Mouse (Mus musculus): ENCODE results near the gene Tcf3. TPM values are rescaled to one million over a fixed set of nuclear protein-coding genes. Genes with fewer than 3 reads are reported as not detected.

Tcf3 gene
- polyA plus RNA-seq, 1 experiment: 25.5 TPM

DNA sequence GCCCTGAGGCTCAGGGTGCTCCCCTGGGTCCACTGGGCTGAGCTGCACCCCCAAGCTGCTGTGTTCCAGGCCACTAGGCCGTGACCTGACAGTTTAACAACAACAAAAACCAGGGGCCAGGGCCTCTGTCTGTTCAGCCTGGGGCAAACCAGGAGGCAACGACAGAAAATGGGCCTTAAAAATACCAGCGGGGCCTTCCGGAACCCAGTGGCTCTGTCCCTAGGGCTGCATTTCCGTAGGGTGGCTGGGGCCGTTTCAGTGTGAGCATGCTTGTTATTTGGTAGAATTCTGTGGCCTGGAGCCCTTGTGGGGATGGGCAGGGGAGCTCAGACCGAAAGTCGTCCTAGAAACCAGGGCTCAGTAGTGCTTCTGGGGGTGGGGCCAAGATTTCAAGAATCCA, 3.6 kb downstream of the Tcf3 start:
- peaks cover 3% of the 10 kb centered on the region for H3K4me1 ChIP-seq (ENCODE audit: control insufficient read depth, insufficient read depth, low read length)
- no peak overlapping the region for H3K27ac ChIP-seq (ENCODE audit: insufficient read depth, low read depth, low read length)
- TF ChIP-seq POLR2A (IDR thresholded peaks at IDR 0.05; ENCODE audit: borderline replicate concordance, low read depth, low read length) (no peak), CTCF (IDR thresholded peaks at IDR 0.05; ENCODE audit: low read depth, low read length) (no peak)
- no peak overlapping the region for H3K4me3 ChIP-seq (ENCODE audit: insufficient read depth, low read length)

DNA sequence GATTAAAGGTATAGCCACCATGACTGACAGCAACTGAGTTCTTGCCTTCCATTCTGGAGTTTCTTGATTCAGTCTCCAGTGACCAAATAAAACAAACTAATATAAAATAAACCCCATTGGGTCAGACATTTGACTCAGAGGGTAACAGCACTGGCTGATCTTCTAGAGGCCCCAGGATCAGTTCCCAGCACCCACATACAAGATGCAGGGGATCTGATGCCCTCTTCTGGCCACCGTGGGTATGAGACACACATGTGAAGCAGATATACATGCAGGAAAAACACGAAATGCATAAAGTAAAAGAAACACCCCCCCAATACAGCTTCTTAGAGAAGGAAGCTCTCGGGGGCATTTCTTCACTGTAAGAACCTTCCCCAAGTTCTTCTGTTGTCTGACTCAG, 8.4 kb downstream of the Tcf3 start:
- Histone ChIP-seq H3K4me3 (ENCODE audit: insufficient read depth, low read length) (no peak overlapping the region), H3K4me1 (ENCODE audit: control insufficient read depth, insufficient read depth, low read length) (no peaks in the 10 kb centered on the region), H3K27ac (ENCODE audit: insufficient read depth, low read depth, low read length) (no peak overlapping the region)
- TF ChIP-seq CTCF (IDR thresholded peaks at IDR 0.05; ENCODE audit: low read depth, low read length): no peak
- no peak for TF ChIP-seq POLR2A (IDR thresholded peaks at IDR 0.05; ENCODE audit: borderline replicate concordance, low read depth, low read length)

GRCm38 (mm10) chr10:80423562-80423961, 9.9 kb downstream of the Tcf3 start:
- H3K4me1 ChIP-seq (ENCODE audit: control insufficient read depth, insufficient read depth, low read length): no peaks in the 10 kb centered on the region
- H3K4me3 ChIP-seq (ENCODE audit: insufficient read depth, low read length): no peak overlapping the region
- TF ChIP-seq POLR2A (IDR thresholded peaks at IDR 0.05; ENCODE audit: borderline replicate concordance, low read depth, low read length) (no peak), CTCF (IDR thresholded peaks at IDR 0.05; ENCODE audit: low read depth, low read length) (no peak)
- H3K27ac ChIP-seq (ENCODE audit: insufficient read depth, low read depth, low read length): no peak overlapping the region

DNA sequence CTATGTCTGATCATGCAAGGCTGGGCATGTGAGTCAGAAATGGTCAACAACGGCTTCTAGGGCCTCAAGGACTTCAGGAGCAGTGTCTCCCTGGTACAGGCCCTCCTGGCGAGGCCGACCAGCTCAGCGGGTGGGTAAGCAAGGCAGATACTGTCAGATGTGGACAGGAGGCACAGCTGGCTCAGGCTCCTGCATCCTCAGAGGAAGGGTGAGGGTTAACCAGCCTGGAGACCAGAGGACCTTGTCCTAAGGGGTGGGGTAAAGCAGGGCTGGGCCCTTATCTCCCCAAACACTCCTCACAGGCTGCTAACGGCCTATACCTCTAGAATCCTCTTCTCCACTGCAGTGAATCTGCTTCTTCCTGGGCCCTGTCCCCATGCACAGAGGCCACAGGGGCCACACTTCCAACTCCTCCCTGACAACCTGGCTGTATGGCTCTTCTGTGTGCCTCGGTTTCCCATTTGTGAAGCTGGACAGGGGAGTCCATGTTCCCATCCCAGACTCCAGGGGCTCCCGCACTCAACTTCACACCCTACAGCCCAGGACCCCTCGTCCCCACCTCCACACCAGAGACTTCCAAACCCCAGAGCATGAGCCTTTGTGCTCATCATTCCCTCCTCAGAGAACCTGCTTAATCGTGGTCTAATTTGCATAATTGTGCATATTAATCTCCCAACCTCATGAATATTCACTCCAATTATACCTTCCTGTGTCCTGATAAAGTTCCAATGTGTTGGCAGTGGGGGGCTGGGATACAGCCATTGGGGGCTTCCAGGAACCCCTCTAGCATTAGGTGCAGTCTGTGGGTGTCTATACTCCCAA, 11.6 kb downstream of the Tcf3 start:
- H3K4me3 ChIP-seq (ENCODE audit: insufficient read depth, low read length): no peak overlapping the region
- no peaks in the 10 kb centered on the region for H3K4me1 ChIP-seq (ENCODE audit: control insufficient read depth, insufficient read depth, low read length)
- TF ChIP-seq POLR2A (IDR thresholded peaks at IDR 0.05; ENCODE audit: borderline replicate concordance, low read depth, low read length) (no peak), CTCF (IDR thresholded peaks at IDR 0.05; ENCODE audit: low read depth, low read length) (no peak)
- no peak overlapping the region for H3K27ac ChIP-seq (ENCODE audit: insufficient read depth, low read depth, low read length)

DNA sequence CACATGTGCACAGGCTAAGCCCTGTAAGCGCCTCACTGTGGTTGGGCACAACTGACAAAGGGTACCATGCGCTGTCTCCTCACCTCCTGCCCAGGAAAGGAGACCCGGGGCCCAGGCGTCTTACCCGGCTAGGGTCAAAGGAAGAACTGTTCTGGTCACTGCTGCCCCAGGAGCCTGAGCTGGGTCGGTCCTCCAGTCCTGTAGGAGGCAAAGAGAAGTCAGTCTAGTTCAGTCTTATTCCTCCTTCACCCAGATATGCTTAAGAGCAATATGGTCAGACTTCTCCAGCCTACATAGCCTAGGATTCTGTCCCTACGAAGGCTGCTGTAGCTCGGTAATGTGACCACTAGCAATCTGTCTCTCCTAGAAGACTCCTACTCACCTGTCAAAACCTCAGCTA, 12.2 kb downstream of the Tcf3 start:
- Histone ChIP-seq H3K4me3 (ENCODE audit: insufficient read depth, low read length) (no peak overlapping the region), H3K27ac (ENCODE audit: insufficient read depth, low read depth, low read length) (no peak overlapping the region), H3K4me1 (ENCODE audit: control insufficient read depth, insufficient read depth, low read length) (no peaks in the 10 kb centered on the region)
- TF ChIP-seq CTCF (IDR thresholded peaks at IDR 0.05; ENCODE audit: low read depth, low read length): no peak
- no peak for TF ChIP-seq POLR2A (IDR thresholded peaks at IDR 0.05; ENCODE audit: borderline replicate concordance, low read depth, low read length)

DNA sequence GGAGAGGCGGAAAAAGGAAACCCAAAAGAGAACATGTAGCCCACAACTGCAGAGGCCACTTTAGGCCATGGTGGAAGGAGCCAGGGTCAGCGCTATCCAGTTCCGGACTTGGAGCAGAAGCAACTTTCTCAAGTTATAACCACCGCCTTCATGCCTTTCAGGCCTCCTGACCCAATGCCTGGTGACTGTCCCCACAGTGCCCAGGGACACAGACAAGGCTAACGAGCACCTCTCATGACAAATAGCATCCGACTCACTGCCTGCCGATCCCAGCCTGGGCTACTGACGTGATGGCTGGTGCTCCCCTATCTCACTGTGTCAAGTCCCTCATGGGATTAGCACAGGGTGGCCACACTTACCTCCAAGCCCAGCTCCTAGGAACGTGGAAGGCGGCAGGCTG, 12.7 kb downstream of the Tcf3 start:
- Histone ChIP-seq H3K4me3 (ENCODE audit: insufficient read depth, low read length) (no peak overlapping the region), H3K4me1 (ENCODE audit: control insufficient read depth, insufficient read depth, low read length) (no peaks in the 10 kb centered on the region), H3K27ac (ENCODE audit: insufficient read depth, low read depth, low read length) (no peak overlapping the region)
- TF ChIP-seq POLR2A (IDR thresholded peaks at IDR 0.05; ENCODE audit: borderline replicate concordance, low read depth, low read length): no peak
- TF ChIP-seq CTCF (IDR thresholded peaks at IDR 0.05; ENCODE audit: low read depth, low read length): no peak

GRCm38 (mm10) chr10:80419419-80419818, 14.0 kb downstream of the Tcf3 start:
- Histone ChIP-seq H3K4me3 (ENCODE audit: insufficient read depth, low read length) (no peak overlapping the region), H3K4me1 (ENCODE audit: control insufficient read depth, insufficient read depth, low read length) (no peaks in the 10 kb centered on the region), H3K27ac (ENCODE audit: insufficient read depth, low read depth, low read length) (no peak overlapping the region)
- TF ChIP-seq POLR2A (IDR thresholded peaks at IDR 0.05; ENCODE audit: borderline replicate concordance, low read depth, low read length) (no peak), CTCF (IDR thresholded peaks at IDR 0.05; ENCODE audit: low read depth, low read length) (no peak)

- no peak for TF ChIP-seq POLR2A (IDR thresholded peaks at IDR 0.05; ENCODE audit: borderline replicate concordance, low read depth, low read length)
- no peak for TF ChIP-seq CTCF (IDR thresholded peaks at IDR 0.05; ENCODE audit: low read depth, low read length)
- Histone ChIP-seq H3K27ac (ENCODE audit: insufficient read depth, low read depth, low read length) (no peak overlapping the region), H3K4me3 (ENCODE audit: insufficient read depth, low read length) (no peak overlapping the region), H3K4me1 (ENCODE audit: control insufficient read depth, insufficient read depth, low read length) (no peaks in the 10 kb centered on the region)
Measured at GRCm38 (mm10) chr10:80418311-80418710, 15.1 kb downstream of the Tcf3 start.

DNA sequence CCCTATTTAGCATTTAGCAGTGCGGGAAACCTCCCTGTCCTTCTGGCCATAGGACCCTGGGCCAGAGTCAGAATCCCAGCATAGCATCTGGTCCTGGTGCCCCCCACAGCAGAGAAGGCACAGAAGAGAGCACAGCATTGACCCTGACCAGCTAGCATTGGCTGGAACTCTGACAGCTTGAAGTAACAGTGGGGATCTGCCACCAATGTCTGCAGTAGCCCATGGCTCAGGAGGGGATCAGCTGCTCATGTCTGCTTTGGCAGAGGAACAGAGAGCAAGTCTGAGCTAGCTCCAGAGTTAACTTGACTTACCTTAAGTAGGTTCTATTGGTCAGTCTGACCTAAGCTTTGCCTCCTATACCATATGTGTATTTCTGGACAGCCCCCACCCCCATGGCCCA, 15.6 kb downstream of the Tcf3 start:
- H3K4me1 ChIP-seq (ENCODE audit: control insufficient read depth, insufficient read depth, low read length): no peaks in the 10 kb centered on the region
- H3K27ac ChIP-seq (ENCODE audit: insufficient read depth, low read depth, low read length): no peak overlapping the region
- no peak overlapping the region for H3K4me3 ChIP-seq (ENCODE audit: insufficient read depth, low read length)
- TF ChIP-seq POLR2A (IDR thresholded peaks at IDR 0.05; ENCODE audit: borderline replicate concordance, low read depth, low read length) (no peak), CTCF (IDR thresholded peaks at IDR 0.05; ENCODE audit: low read depth, low read length) (no peak)

DNA sequence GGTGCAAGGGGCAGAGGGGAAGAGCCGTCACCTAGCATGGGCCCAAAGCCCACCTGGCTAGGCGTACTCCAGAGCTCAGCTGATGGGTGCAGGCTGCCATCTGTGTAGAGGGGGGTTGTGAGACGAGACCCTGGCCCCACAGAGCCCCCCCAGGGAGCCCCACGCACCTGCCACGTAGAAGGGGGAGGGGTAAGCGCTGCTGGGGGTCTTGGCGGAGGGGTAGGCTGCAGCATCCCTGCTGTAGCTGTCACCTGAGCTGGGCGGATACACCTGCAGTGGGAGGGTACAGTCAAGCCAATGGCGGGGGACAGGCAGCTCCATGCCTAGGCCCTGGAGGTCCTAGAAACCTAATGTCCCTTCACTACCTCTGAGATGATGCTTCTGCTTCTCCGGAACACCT, 16.1 kb downstream of the Tcf3 start:
- Histone ChIP-seq H3K27ac (ENCODE audit: insufficient read depth, low read depth, low read length) (no peak overlapping the region), H3K4me3 (ENCODE audit: insufficient read depth, low read length) (no peak overlapping the region), H3K4me1 (ENCODE audit: control insufficient read depth, insufficient read depth, low read length) (no peaks in the 10 kb centered on the region)
- TF ChIP-seq POLR2A (IDR thresholded peaks at IDR 0.05; ENCODE audit: borderline replicate concordance, low read depth, low read length) (no peak), CTCF (IDR thresholded peaks at IDR 0.05; ENCODE audit: low read depth, low read length) (no peak)
